Mouse (Mus musculus) heart, adult 11 months (tissue): ENCODE data around the gene Jpt2.
A peak's percentile ranks its signal among the peaks of the same experiment; 100 is the strongest.

Experiments
- DNase-seq: peaks from one replicate; pipeline ENCODE4 v3.0.0; 2022

The Jpt2 gene

GRCm38 (mm10) chr17:24903767-24904166, 56.7 kb downstream of the Jpt2 start:
- peak; percentile 89 for DNase-seq

DNA sequence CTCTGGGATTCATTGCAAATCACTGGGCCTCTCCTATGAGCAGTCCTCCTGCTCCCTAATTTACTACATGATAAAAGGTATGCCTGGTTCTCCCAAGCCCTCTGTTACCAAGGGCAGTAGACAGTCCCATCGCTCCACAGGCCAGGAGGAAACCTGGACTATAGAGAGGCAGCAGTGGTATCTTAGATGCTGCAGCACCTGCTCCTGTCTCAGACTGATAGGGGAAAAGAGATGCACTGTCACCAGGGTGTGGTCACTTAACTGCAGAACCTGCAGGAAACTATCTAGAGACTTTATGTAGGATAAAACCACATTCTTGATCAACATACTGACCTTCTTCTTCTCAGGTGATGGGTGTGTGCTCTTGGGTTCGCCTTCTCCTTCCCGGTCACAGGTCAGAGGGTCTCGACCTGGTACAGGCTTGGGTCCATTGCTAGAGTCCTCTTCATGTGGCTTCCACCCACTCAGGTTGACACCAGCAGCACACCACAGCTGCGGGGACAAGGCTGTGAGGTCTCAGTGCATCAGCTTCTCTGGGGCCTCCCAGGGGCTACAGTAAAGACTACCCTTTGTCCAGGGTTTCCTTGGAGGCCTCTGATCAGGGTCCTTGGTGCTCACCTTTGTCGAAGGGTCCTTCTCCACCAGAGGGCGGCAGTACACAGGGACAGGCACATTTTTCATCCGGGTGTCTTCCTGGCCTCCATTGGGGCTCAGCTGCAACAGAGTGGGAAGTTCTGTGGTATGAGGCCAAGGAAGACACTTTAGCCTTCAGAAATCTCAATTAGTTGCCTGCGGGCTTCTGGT, 57.6 kb downstream of the Jpt2 start:
- peak; percentile 92 for DNase-seq

- peak; percentile 80 for DNase-seq
These were observed 58.4 kb downstream of the Jpt2 start for GRCm38 (mm10) chr17:24902124-24902523.

- DNase-seq, result peak; percentile 89
These were observed 60.5 kb downstream of the Jpt2 start for GRCm38 (mm10) chr17:24900014-24900413.

DNA sequence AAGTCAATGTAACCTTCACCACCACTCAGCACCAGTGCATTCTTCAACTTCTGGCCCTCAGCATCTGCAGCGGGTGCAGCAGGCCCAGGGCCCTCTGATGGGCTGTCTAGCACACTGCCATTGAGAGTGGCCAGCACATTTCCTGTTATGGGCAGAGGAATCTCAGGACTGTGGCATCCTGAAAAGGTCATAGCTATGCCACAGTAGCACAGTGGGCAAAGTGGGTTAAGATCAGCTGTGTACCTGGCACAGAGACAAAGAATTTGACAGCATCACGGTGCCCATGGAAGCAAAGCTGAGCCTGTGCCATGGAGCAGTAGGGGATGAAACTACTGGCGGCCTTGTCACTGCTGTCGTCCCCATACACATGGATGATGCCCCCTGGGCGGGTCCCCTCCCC, 61.3 kb downstream of the Jpt2 start:
- DNase-seq, result peak; percentile 98

DNA sequence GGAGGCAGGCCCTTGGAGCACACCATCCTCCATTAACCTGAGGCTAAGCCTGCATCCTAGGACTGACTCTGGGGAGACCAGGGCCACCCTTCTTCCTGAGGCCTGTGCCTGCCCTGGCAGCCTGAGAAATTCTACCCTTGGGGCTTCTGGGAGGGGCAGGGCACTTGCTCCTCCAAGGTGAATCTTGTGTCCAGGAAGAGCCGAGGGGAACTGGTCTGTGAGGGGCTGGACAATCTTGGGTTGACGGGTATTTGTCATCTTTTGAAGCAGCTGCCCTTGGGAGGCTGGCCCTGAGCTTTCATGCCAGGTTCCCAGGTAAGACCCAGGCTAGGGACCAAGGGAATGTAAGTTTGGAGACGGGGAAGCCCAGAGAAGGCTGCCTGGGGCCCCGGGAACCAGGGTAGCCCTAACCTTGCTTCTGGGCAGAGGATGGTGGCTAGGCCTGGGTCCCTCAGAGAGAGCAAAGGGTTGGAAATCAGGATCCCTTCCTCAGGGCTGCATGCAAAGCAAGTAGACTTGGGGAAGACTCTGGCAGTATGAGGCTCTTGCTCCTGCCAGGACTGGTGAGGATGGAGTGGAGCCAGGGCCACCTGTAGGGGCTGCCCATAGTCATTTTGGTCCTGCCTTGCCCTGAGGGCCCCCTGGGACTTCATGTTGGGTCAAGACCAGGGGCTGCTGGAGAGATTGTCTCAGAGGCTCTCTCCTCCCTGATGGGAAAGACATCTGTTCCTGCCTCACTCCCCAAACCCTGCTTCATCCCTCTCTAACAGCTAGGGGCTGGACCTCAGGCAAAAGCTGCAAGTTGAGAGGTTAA, 62.2 kb downstream of the Jpt2 start:
- DNase-seq, result peak; percentile 93

DNA sequence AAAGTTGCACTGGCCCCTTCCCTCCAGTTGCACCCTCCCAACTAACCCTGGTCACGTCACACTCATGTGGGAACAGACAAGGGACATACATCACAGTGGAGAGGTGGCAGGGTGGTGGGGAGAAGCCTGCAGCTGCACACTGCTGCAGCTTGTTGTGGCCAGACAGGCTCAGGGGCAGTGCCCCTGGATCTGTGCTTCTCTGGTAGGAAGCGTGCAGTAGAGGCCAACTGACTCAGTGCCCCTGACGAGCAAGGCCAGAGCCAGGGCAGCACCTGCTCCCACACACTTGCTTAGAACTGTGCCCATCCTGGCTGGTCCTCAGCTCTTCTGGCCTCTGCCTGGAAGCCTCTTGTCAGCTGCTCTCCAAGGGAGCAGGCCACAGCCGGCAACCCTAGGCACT, 62.9 kb downstream of the Jpt2 start:
- peak; percentile 92 for DNase-seq

DNA sequence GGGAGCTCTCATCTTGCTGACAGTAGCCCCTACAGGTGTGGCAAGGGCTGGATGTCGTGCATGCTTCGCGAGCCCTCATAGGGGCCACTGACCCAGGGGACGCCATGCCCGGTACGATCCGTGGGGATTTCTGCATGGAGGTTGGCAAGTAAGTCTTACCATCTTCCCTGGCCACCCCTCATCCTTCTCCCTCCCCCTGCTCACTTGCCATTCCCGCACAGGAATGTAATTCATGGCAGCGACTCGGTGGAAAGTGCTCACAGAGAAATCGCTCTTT, 63.6 kb downstream of the Jpt2 start:
- DNase-seq, result peak; percentile 94

- DNase-seq, result peak; percentile 98
These were observed 64.1 kb downstream of the Jpt2 start, which contains the start of gene Nme3 for GRCm38 (mm10) chr17:24896241-24896992. Gene Nme3, plus strand, starts transcription at chr17:24896500.

DNA sequence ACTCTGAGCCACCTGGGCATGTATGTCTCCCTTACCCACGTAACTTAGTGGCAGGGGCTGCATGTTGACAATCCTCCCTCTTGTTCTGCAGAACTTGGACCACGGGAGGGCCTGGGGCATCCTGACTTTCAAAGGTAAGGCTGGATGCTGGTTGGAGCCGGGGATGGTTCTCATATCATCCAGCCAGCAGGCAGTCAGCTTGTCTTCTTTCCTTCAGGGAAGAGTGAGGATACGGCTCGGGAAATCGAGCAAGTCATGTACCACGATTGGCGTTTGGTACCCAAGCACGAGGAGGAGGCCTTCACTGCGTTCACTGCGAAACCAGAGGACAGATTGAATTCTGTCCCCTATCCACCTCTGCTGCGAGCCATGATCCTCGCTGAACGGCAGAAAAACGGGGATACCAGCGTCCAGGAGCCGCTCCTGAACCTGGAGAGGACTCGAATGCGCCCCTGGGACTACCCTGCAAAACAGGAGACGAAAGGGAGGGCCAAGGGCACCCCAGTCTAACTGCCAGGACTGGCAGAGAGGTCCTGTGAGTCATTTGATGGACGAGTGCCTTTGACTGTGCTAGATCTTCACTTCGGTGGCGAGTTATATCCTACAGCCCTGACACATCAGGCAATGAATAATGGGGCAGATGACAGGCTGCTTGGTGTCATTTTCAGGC, 64.8 kb downstream of the Jpt2 start:
- DNase-seq, result no peak

GRCm38 (mm10) chr17:24894995-24895547, 65.4 kb downstream of the Jpt2 start, which contains the start of the genes Eme2 and Mrps34:
Gene Eme2, minus strand, starts transcription at chr17:24895087.
Gene Mrps34, plus strand, starts transcription at chr17:24895116.
- DNase-seq, result peak; percentile 98

DNA sequence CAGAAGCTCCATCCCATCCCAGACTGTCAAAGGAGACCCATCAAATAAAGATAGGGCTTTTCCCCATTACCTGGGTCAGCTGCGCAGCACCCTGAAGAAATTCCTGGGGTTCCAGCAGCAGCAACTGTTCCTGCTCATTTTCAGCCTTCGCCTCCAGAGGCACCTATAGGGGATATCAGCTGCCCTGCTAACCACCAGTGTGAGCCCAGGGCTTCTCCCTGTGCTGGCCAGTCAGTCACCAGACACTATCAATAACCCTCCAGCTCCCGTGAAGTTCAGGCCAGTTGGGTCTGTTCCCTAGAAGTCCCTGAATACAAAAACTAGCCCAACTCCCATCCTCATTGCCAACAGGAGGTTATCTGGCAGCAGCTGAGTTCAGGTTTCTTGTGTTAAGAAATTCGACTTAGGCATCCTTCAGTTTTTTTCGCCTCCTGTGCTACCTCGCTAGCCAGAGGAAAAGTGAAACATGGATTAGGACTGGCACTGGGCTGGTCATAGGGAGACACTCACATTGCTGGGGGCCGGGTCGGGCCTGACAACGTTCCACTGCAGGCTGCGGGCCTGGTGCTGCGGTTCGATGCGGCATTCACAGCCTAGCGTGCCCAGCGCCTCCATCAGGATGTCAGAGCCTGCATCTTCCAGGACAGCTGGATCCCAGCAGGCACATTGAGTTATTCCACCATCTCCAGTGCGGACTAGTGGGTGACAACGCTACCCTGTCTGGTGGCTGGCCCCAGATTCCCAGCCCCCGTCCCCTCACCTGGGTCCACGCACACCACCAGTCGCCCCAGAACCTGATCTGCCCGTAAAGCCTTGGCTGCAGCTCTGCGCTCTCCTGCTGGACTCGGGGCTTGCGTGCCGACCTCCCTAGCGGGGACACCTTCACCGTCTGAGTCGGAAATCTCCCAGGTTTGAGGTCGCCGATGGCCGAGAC, 66.2 kb downstream of the Jpt2 start:
- DNase-seq, result peak; percentile 88

GRCm38 (mm10) chr17:24893276-24893675, 67.2 kb downstream of the Jpt2 start:
- peak; percentile 87 for DNase-seq

DNA sequence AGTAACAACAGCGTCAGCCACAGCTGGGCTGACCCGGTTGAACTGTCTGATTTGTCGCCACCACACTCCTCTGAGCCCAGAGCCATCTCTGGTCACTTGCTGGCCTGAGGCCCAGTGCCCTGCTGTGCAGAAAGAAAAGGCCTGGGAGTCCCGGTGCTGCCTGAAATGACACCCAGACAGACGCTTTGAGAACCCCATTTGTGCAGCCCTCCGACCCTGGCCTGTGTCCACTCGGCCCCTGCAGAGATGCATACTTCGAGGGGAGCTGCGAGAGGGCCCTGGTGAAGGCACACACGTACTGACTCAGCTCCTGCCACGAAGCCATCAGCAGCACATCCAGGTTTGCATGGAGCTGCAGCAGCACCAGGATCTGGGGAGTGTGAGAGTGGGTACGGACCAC, 67.7 kb downstream of the Jpt2 start:
- DNase-seq, result peak; percentile 94

DNA sequence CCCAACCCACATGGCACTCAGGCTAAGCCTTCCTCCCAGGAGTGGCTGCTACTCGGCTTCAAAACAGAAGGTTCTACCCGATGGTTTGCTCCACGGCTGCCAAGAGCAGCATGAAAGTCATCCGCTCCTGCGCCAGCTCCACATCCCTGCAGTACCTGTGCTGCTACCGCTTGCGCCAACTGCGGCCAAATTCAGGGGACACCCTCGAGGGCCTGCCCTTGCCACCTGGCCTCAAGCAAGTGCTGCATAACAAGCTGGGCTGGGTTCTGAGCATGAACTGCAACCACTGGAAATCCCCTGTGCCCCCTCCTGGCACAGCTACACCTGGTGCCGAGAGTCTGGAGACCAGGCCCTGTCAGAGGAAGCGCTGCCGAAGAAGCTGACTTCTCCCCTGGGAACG, 69.2 kb downstream of the Jpt2 start:
- peak; percentile 92 for DNase-seq

- DNase-seq, result peak; percentile 90
These were observed 70.1 kb downstream of the Jpt2 start for GRCm38 (mm10) chr17:24890151-24891092.

GRCm38 (mm10) chr17:24888862-24889261, 71.6 kb downstream of the Jpt2 start:
- peak; percentile 89 for DNase-seq
